Mouse (Mus musculus): ENCODE data around the gene Vwa3a.
"Not testable (repeated sequence)": the region's sequence is repeated elsewhere in the genome, so short reads cannot be mapped to it uniquely, and the experiment has no call there.

DNA sequence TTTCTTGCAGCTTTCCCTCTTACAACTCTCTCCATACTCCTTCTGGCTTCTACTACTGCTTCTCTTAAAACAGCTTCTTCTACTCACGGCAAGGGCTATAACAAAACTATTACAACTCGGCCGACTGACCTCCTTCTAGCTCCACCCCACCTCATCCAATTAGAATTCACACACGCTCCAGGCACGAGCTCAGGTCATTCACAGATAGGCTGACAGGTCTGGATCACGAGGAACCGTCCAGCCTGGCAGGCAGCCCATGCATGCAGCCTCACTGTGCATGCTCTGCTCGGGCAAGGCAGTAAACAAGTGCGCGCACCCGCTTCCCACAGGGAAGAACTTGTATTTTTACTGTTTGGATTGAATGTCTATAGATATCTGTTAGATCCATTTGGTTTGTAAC lies 25.2 kb upstream of the Vwa3a start:
- not testable (repeated sequence) for TF ChIP-seq CTCF (IDR thresholded peaks at IDR 0.05; ENCODE audit: borderline replicate concordance, insufficient read depth, low read depth, low read length); POLR2A (IDR thresholded peaks at IDR 0.05; ENCODE audit: borderline replicate concordance, insufficient read depth, low read length)

Measured in cerebellum, adult 2 months (tissue).